Mouse (Mus musculus): ENCODE results near the gene 6030408B16Rik.

6030408B16Rik gene

GRCm38 (mm10) chr15:101297988-101298387 is 5.0 kb downstream of the 6030408B16Rik start:
- no peak for DNase-seq (ENCODE audit: low spot score)

- DNase-seq (ENCODE audit: low spot score): no peak
Measured at GRCm38 (mm10) chr15:101298550-101298949, 5.5 kb downstream of the 6030408B16Rik start.

GRCm38 (mm10) chr15:101299480-101299960 is 6.5 kb downstream of the 6030408B16Rik start:
- DNase-seq (ENCODE audit: low spot score): no peak

- no peak for DNase-seq (ENCODE audit: low spot score)
Measured at GRCm38 (mm10) chr15:101300128-101300527, 7.1 kb downstream of the 6030408B16Rik start.

- DNase-seq (ENCODE audit: low spot score): no peak
Measured at GRCm38 (mm10) chr15:101302201-101302600, 9.2 kb downstream of the 6030408B16Rik start.

- no peak for DNase-seq (ENCODE audit: low spot score)
Measured at GRCm38 (mm10) chr15:101303830-101304229, 10.8 kb downstream of the 6030408B16Rik start.

GRCm38 (mm10) chr15:101306459-101306858 is 13.4 kb downstream of the 6030408B16Rik start:
- no peak for DNase-seq (ENCODE audit: low spot score)

GRCm38 (mm10) chr15:101308440-101309348 is 15.7 kb downstream of the 6030408B16Rik start:
- no peak for DNase-seq (ENCODE audit: low spot score)

GRCm38 (mm10) chr15:101309493-101309892 is 16.5 kb downstream of the 6030408B16Rik start:
- DNase-seq (ENCODE audit: low spot score): no peak

- no peak for DNase-seq (ENCODE audit: low spot score)
Measured at GRCm38 (mm10) chr15:101311087-101311770, 18.2 kb downstream of the 6030408B16Rik start.

- no peak for DNase-seq (ENCODE audit: low spot score)
Measured at GRCm38 (mm10) chr15:101312006-101312405, 19.0 kb downstream of the 6030408B16Rik start.

GRCm38 (mm10) chr15:101315378-101315777 is 22.4 kb downstream of the 6030408B16Rik start:
- DNase-seq (ENCODE audit: low spot score): no peak

GRCm38 (mm10) chr15:101315832-101316231 is 22.8 kb downstream of the 6030408B16Rik start:
- peak; percentile 90 for DNase-seq (ENCODE audit: low spot score)

GRCm38 (mm10) chr15:101316279-101316912 is 23.4 kb downstream of the 6030408B16Rik start:
- no peak for DNase-seq (ENCODE audit: low spot score)

- no peak for DNase-seq (ENCODE audit: low spot score)
Measured at GRCm38 (mm10) chr15:101316913-101317813, 24.2 kb downstream of the 6030408B16Rik start.

GRCm38 (mm10) chr15:101317814-101318500 is 24.9 kb downstream of the 6030408B16Rik start:
- DNase-seq (ENCODE audit: low spot score): no peak

- no peak for DNase-seq (ENCODE audit: low spot score)
Measured at GRCm38 (mm10) chr15:101318889-101319765, 26.1 kb downstream of the 6030408B16Rik start.

GRCm38 (mm10) chr15:101320010-101320617 is 27.1 kb downstream of the 6030408B16Rik start:
- no peak for DNase-seq (ENCODE audit: low spot score)

- no peak for DNase-seq (ENCODE audit: low spot score)
Measured at GRCm38 (mm10) chr15:101320618-101321041, 27.6 kb downstream of the 6030408B16Rik start.

Data from ovary, postnatal 36 days (tissue).